ENCODE assay signal across 18 mouse cellular contexts in genomic region chr3:75104867-75105266, GRCm38 (mm10). TPM values are rescaled to one million over a fixed set of nuclear protein-coding genes. Genes with fewer than 3 reads are reported as not detected.
DNase-seq lines count a peak whose midpoint lies in the region; ATAC-seq and TF ChIP-seq lines count a peak whose summit lies in the region.
"Had no signal": no experiment of that assay in that cellular context is flagged by ENCODE, and none has a peak within 500 bp of the region (broad histone marks: within the 10 kb centered on the region; RNA-seq: fewer than 3 reads in every experiment).

No protein-coding gene starts in this region.

- TF ChIP-seq CTCF in forebrain, postnatal 0 days (IDR thresholded peaks at IDR 0.05; ENCODE audit: low read depth): no peak
- no peak for TF ChIP-seq CTCF in brain, embryonic 14.5 days (IDR thresholded peaks at IDR 0.05; ENCODE audit: borderline replicate concordance, extremely low read depth, insufficient read depth, insufficient read length)

- no peaks in the 10 kb centered on the region for H3K36me3 ChIP-seq in forebrain, postnatal 0 days (ENCODE audit: insufficient read depth)
- H3K36me3 ChIP-seq in forebrain, embryonic 15.5 days: no peaks in the 10 kb centered on the region
- H3K36me3 ChIP-seq: limb, embryonic 15.5 days had no signal

- H3K9me3 ChIP-seq in forebrain, postnatal 0 days (ENCODE audit: low read length): no peaks in the 10 kb centered on the region
- no peaks in the 10 kb centered on the region for H3K9me3 ChIP-seq in forebrain, embryonic 15.5 days
- H3K9me3 ChIP-seq: limb, embryonic 15.5 days had no signal

- no peaks in the 10 kb centered on the region for H3K27me3 ChIP-seq in forebrain, postnatal 0 days (ENCODE audit: insufficient read depth, low read length)
- no peaks in the 10 kb centered on the region for H3K27me3 ChIP-seq in forebrain, embryonic 15.5 days
- H3K27me3 ChIP-seq: limb, embryonic 15.5 days; Patski had no signal

- H3K4me1 ChIP-seq in forebrain, postnatal 0 days (ENCODE audit: insufficient read depth): no peaks in the 10 kb centered on the region
- no peaks in the 10 kb centered on the region for H3K4me1 ChIP-seq in forebrain, embryonic 15.5 days
- H3K4me1 ChIP-seq: limb, embryonic 15.5 days had no signal

- H3K4me3 ChIP-seq in forebrain, postnatal 0 days (ENCODE audit: low read depth, low read length): no peak overlapping the region
- H3K4me3 ChIP-seq in forebrain, embryonic 15.5 days: no peak overlapping the region
- H3K4me3 ChIP-seq: limb, embryonic 15.5 days had no signal

- no peak overlapping the region for H3K4me2 ChIP-seq in forebrain, postnatal 0 days (ENCODE audit: low read depth)
- no peak overlapping the region for H3K4me2 ChIP-seq in forebrain, embryonic 15.5 days (replicated peaks)
- H3K4me2 ChIP-seq: limb, embryonic 15.5 days had no signal

- no peak for TF ChIP-seq POLR2A in brain, embryonic 14.5 days (IDR thresholded peaks at IDR 0.05; ENCODE audit: borderline replicate concordance, extremely low read depth, insufficient read depth, insufficient read length, poor library complexity, severe bottlenecking)

- intact Hi-C loops in left cerebral cortex, postnatal 36 days (cut with DNase I): no loop called here
- intact Hi-C loops in gastrocnemius, postnatal 36 days (cut with DNase I): no loop called here

- DNase-seq in forebrain, postnatal 0 days: peak; percentile 2
- DNase-seq in brain, embryonic 14.5 days (ENCODE audit: low read depth): peak; percentile 69
- DNase-seq in cerebellum, adult 9-10 months: peak; percentile 75
- DNase-seq in left cerebral cortex, postnatal 36 days (ENCODE audit: low spot score in 2 of 2): peak; percentile 12
- DNase-seq in liver: no peak
- DNase-seq in adrenal gland, postnatal 4 days (ENCODE audit: low spot score in 2 of 2): no peak
- no peak for DNase-seq in gastrocnemius, postnatal 36 days
- DNase-seq: B cell, adult 2 months; heart, postnatal 14 days; kidney, adult 18-20 months; kidney, postnatal 14 days; lung, adult 18-20 months; midbrain, embryonic 14.5 days had no signal

- no peak overlapping the region for H3K27ac ChIP-seq in forebrain, postnatal 0 days (ENCODE audit: low read depth, low read length)
- H3K27ac ChIP-seq in forebrain, embryonic 15.5 days (replicated peaks): no peak overlapping the region
- H3K27ac ChIP-seq: limb, embryonic 15.5 days; macrophage had no signal

- H3K9ac ChIP-seq in forebrain, postnatal 0 days: no peak overlapping the region
- no peak overlapping the region for H3K9ac ChIP-seq in forebrain, embryonic 15.5 days (replicated peaks)
- H3K9ac ChIP-seq: limb, embryonic 15.5 days had no signal

- no peak for ATAC-seq in forebrain, postnatal 0 days
- no peak for ATAC-seq in forebrain, embryonic 15.5 days (replicated peaks)
- ATAC-seq: hindbrain, embryonic 16.5 days; Patski had no signal

RNA-seq across cellular contexts. Expression of gene Zbbx, which starts 60.0 kb away (rescaled TPM):
- total RNA-seq in forebrain, postnatal 0 days (2014; rRNA removed): 2.6 and 4.0 TPM in 2 replicates
- 0.89 and 1.6 TPM in 2 replicates for polyA plus RNA-seq in forebrain, postnatal 0 days (2015; fragmentation: Nextera tagmentation; extraction: Ambion mirVana)
- polyA plus RNA-seq in forebrain, embryonic 15.5 days (2015; fragmentation: Nextera tagmentation; extraction: Ambion mirVana): 0.80 and 0.85 TPM in 2 replicates
- polyA plus RNA-seq in brain, embryonic 14.5 days (2012; rRNA removed): 0.30 and 0.59 TPM in 2 replicates
- 1 to 10 TPM; 2.4 to 2.5 TPM for total RNA-seq in left cerebral cortex, postnatal 36 days (2021)
- total RNA-seq in adrenal gland, postnatal 4 days (2021): not detected
- total RNA-seq in gastrocnemius, postnatal 36 days (2021): not detected
- polyA plus RNA-seq: limb, embryonic 15.5 days; macrophage; Patski had no signal

Comparison
In these comparisons a context has a peak if more than half of its experiments do, and no peak if none do; other contexts are left out.
1. DNase-seq: peak in forebrain, postnatal 0 days (single experiment), brain, embryonic 14.5 days (single experiment), cerebellum, adult 9-10 months (single experiment) and left cerebral cortex, postnatal 36 days (2 of 2); none in liver (single experiment), adrenal gland, postnatal 4 days (0 of 2) and gastrocnemius, postnatal 36 days (0 of 2).